In the genomic region with DNA sequence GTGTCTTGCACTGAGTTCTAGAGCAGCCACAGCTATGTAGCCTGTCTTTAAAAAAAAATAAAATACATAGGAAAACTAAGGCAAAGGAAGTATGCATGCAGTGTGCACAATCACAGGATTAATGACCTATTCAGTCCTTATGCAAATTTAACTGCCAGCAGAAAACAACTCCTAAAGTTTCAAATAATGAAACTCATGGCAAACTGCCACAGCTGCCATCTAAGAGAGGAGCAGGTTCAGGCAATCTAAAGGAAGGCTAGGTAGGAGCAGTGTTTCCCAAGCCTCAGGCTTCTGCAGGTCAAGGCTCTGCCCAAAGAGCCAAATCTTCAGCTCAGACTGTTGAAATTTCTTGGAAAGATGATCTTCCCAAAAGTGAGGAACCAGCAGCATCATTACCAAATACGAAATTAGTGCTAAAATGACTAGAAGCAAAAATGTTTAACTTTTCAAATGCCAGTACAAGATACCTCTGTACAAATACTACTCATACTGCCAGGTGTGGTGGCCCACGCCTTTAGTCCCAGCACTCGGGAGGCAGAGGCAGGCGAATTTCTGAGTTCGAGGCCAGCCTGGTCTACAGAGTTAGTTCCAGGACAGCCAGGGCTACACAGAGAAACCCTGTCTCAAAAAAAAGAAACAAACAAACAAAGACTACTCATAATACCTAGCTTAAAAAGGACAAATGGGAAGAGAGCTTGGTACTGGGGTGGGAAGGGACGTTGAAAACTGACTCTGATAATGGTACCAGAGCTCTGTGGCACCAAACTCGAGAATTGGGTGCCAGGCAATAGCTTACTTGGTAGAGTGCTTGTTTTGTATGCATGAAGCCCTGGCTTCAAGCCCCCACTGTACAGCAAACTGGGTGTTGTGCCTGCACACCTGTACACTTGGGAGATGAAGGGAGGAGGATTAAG, we compare ENCODE assay signal across 10 mouse cellular contexts. TPM values are rescaled to one million over a fixed set of nuclear protein-coding genes. Genes with fewer than 3 reads are reported as not detected.
DNase-seq lines count a peak whose midpoint lies in the region; ATAC-seq and TF ChIP-seq lines count a peak whose summit lies in the region.
"Had no signal": no experiment of that assay in that cellular context is flagged by ENCODE, and none has a peak within 500 bp of the region (broad histone marks: within the 10 kb centered on the region; RNA-seq: fewer than 3 reads in every experiment).

No protein-coding gene starts in this region.

- no peak for ATAC-seq in hindbrain, embryonic 16.5 days
- no peak for ATAC-seq in liver, embryonic 16.5 days (ENCODE audit: low read depth)

- H3K36me3 ChIP-seq in hindbrain, embryonic 16.5 days (ENCODE audit: control insufficient read depth, insufficient read depth, low read length) = no peaks in the 10 kb centered on the region
- peaks cover 6% of the 10 kb centered on the region for H3K36me3 ChIP-seq in liver, embryonic 16.5 days (ENCODE audit: control insufficient read depth, insufficient read depth)

- peak overlapping the region; percentile 94 for H3K4me3 ChIP-seq in gastrocnemius, adult 2 months
- no peak overlapping the region for H3K4me3 ChIP-seq in brown adipose tissue, adult 24 weeks (ENCODE audit: insufficient read depth, low read depth, low read length)
- no peak overlapping the region for H3K4me3 ChIP-seq in hindbrain, embryonic 16.5 days (ENCODE audit: low read length)
- peak overlapping the region; percentile 100 for H3K4me3 ChIP-seq in liver, embryonic 16.5 days (ENCODE audit: low read depth, low read length)

- H3K27me3 ChIP-seq in hindbrain, embryonic 16.5 days (replicated peaks; ENCODE audit: control insufficient read depth, insufficient read depth, low read length) = no peaks in the 10 kb centered on the region
- H3K27me3 ChIP-seq in liver, embryonic 16.5 days (ENCODE audit: control insufficient read depth, insufficient read depth, low read depth, low read length) = no peaks in the 10 kb centered on the region

- H3K4me2 ChIP-seq in hindbrain, embryonic 16.5 days (ENCODE audit: low read length) = peak overlapping the region; percentile 92
- H3K4me2 ChIP-seq in liver, embryonic 16.5 days (ENCODE audit: low read depth, low read length) = peak overlapping the region; percentile 93

- H3K9me3 ChIP-seq in hindbrain, embryonic 16.5 days (ENCODE audit: control insufficient read depth, low read length) = no peaks in the 10 kb centered on the region
- H3K9me3 ChIP-seq in liver, embryonic 16.5 days (replicated peaks; ENCODE audit: control insufficient read depth, low read length) = no peaks in the 10 kb centered on the region

- 92% methylated on average over 7 of the region's 7 CpGs for WGBS in hindbrain, embryonic 16.5 days
- WGBS in liver, embryonic 16.5 days (ENCODE audit: insufficient replicate concordance) = 70% methylated on average over 7 of the region's 7 CpGs

- H3K4me1 ChIP-seq in brown adipose tissue, adult 24 weeks (ENCODE audit: control insufficient read depth, insufficient read depth, insufficient read length, low read length) = peaks cover 7% of the 10 kb centered on the region; the same call in 1 of the 2 replicates
- H3K4me1 ChIP-seq in hindbrain, embryonic 16.5 days (ENCODE audit: control insufficient read depth, insufficient read depth, low read depth, low read length) = peaks cover 31% of the 10 kb centered on the region
- peaks cover 44% of the 10 kb centered on the region for H3K4me1 ChIP-seq in liver, embryonic 16.5 days (ENCODE audit: control insufficient read depth, low read depth, low read length)

- DNase-seq in gastrocnemius, adult 2 months = no peak
- DNase-seq in gastrocnemius, postnatal 10 days = no peak
- DNase-seq in adipocyte (ENCODE audit: low spot score) = no peak
- DNase-seq in embryo, embryonic 10.5 days (ENCODE audit: low spot score) = no peak
- no peak for DNase-seq in cerebellum, adult 9-10 months
- DNase-seq: cerebellum, adult 11 months; thymus, postnatal 25 days had no signal

- intact Hi-C loops in gastrocnemius, adult 2 months (cut with DNase I) = loop anchor here (2.0 kb wide), 1 partner anchor 53 kb away; the partner anchor contains the start of gene Aff4

- no peak for TF ChIP-seq CTCF in gastrocnemius, adult 2 months (IDR thresholded peaks at IDR 0.05)

- no peak overlapping the region for H3K9ac ChIP-seq in hindbrain, embryonic 16.5 days (ENCODE audit: low read depth, low read length)
- H3K9ac ChIP-seq in liver, embryonic 16.5 days (ENCODE audit: low read depth, low read length) = no peak overlapping the region

- peak overlapping the region; percentile 99; the same call in 1 of the 2 replicates for H3K27ac ChIP-seq in gastrocnemius, adult 2 months
- 0 out of 2 replicates have a peak overlapping the region, but pooled peaks have one; percentile 10 for H3K27ac ChIP-seq in brown adipose tissue, adult 24 weeks (replicated peaks; ENCODE audit: low read depth, low read length)
- H3K27ac ChIP-seq in hindbrain, embryonic 16.5 days (ENCODE audit: low read depth, low read length) = no peak overlapping the region
- no peak overlapping the region for H3K27ac ChIP-seq in liver, embryonic 16.5 days (ENCODE audit: low read length)

RNA-seq across cellular contexts. Expression of gene Hspa4, which starts 2.1 kb away (rescaled TPM):
- 100 to 1,000 TPM in 1 of 2 experiments, 10 to 100 TPM in 1; 80.2 to 106 TPM for total RNA-seq in gastrocnemius, adult 2 months (2021)
- 100 to 1,000 TPM; 115 to 122 TPM for total RNA-seq in gastrocnemius, postnatal 10 days (2021)
- polyA plus RNA-seq in brown adipose tissue, adult 24 weeks (2012; ENCODE audit: insufficient read depth, insufficient read length, missing spikeins) = 119 and 138 TPM in 2 replicates
- polyA plus RNA-seq in hindbrain, embryonic 16.5 days (2015; fragmentation: Nextera tagmentation; extraction: Ambion mirVana) = 41.0 and 41.5 TPM in 2 replicates
- 32.4 and 33.7 TPM in 2 replicates for polyA plus RNA-seq in liver, embryonic 16.5 days (2015; fragmentation: Nextera tagmentation; extraction: Ambion mirVana)

RNA-seq across cellular contexts. Expression of gene Zcchc10, which starts 26.3 kb away (rescaled TPM):
- 1 to 10 TPM; 5.5 to 9.4 TPM for total RNA-seq in gastrocnemius, adult 2 months (2021)
- 1 to 10 TPM; 9.4 to 10.0 TPM for total RNA-seq in gastrocnemius, postnatal 10 days (2021)
- polyA plus RNA-seq in brown adipose tissue, adult 24 weeks (2012; ENCODE audit: insufficient read depth, insufficient read length, missing spikeins) = 10.4 and 13.9 TPM in 2 replicates
- polyA plus RNA-seq in hindbrain, embryonic 16.5 days (2015; fragmentation: Nextera tagmentation; extraction: Ambion mirVana) = 11.9 and 14.3 TPM in 2 replicates
- 6.0 and 7.3 TPM in 2 replicates for polyA plus RNA-seq in liver, embryonic 16.5 days (2015; fragmentation: Nextera tagmentation; extraction: Ambion mirVana)

RNA-seq across cellular contexts. Expression of gene Aff4, which starts 52.4 kb away (rescaled TPM):
- total RNA-seq in gastrocnemius, adult 2 months (2021) = 100 to 1,000 TPM in 1 of 2 experiments, 10 to 100 TPM in 1; 99.7 to 107 TPM
- 100 to 1,000 TPM; 114 to 129 TPM for total RNA-seq in gastrocnemius, postnatal 10 days (2021)
- 17.7 and 77.7 TPM in 2 replicates for polyA plus RNA-seq in brown adipose tissue, adult 24 weeks (2012; ENCODE audit: insufficient read depth, insufficient read length, missing spikeins)
- 37.1 and 40.4 TPM in 2 replicates for polyA plus RNA-seq in hindbrain, embryonic 16.5 days (2015; fragmentation: Nextera tagmentation; extraction: Ambion mirVana)
- 8.3 and 8.6 TPM in 2 replicates for polyA plus RNA-seq in liver, embryonic 16.5 days (2015; fragmentation: Nextera tagmentation; extraction: Ambion mirVana)

Comparison
In these comparisons a context has a peak if more than half of its experiments do, and no peak if none do; other contexts are left out.
1. H3K27ac ChIP-seq: peak in gastrocnemius, adult 2 months (single experiment) and brown adipose tissue, adult 24 weeks (single experiment); none in hindbrain, embryonic 16.5 days (single experiment) and liver, embryonic 16.5 days (single experiment).
2. H3K4me3 ChIP-seq: peak in gastrocnemius, adult 2 months (single experiment) and liver, embryonic 16.5 days (single experiment); none in brown adipose tissue, adult 24 weeks (single experiment) and hindbrain, embryonic 16.5 days (single experiment).